Mouse (Mus musculus) heart, postnatal 36 days (tissue): ENCODE data around the gene Cx3cr1. TPM values are rescaled to one million over a fixed set of nuclear protein-coding genes. Genes with fewer than 3 reads are reported as not detected.

ENCODE experiments used
- DNase-seq, 2 experiments: peaks; one replicate each; pipeline ENCODE4 v3.0.0; 2021 to 2022
- intact Hi-C: fragments of 180-260 bp; cut with DNase I; formaldehyde crosslinking; loops from one replicate; pipeline ENCODE4 v1.15.1; 2025
- total RNA-seq, 2 experiments: library from RNA; stranded (reverse); gene quantifications; 2 replicates each; pipeline ENCODE4 v1.2.3; 2021

The Cx3cr1 gene
- total RNA-seq, 2 experiments from 2014 or later = 3.1 to 5.4 TPM

DNA sequence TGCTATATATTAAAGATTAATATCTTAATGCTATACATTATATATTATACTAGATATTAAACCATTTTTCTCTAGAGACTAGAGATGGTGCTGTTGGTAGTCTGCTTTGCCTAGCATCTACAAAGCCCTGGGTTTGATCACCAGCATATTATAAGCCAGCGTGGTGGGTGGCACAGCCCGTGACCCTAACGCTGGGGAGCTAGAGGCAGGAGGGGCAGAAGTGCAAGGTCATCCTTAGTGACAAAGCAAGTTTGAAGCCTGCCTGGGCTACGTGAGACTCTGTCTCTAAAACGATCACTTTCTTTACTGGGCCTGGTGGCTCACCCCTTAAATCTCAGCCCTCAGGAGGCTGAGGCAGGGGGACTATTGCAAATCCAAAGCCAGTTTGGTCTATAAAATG, 66.8 kb downstream of the Cx3cr1 start:
- no peak for DNase-seq

DNA sequence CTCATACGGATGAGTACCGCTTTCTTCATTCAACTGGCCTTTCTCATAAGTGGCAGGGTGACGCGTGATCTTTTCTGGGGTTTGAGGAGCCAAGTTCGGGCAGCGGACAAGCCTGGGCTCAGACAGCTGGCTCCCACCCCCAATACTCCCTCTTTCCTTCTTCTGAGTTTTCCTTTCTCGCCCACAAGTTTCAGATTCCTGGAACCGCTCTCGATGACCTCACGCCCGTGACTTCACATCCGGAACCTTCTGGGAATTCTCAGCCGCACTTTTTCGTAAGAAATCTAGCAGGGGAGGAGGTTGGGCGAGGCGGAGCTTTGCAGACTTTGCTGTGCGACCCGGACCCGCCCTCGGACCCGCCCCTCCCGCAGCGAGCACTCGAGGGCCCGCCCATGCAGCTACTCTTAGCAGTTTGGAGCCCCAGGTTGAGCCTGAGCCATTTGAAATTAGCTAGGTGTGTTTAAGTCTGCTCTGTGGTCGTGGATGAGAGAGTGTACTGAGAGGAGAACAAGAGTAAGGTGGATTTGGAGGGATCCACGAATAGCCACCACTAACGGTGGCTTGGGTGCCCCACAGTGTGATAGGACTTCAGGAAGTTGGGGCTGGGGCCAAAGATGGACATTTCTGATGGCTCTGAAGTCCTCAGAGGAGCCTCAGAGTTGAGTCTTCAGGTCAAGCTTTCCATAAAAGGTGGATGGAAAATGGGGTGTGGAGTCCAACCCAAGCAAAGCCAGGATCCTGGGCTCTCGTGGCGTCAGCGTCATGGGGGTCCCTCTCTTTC, 67.5 kb downstream of the Cx3cr1 start:
- DNase-seq = peak; percentile 89 to 90
- intact Hi-C loops = loop anchor here (2.0 kb wide), 2 partner anchors 17 to 65 kb away; partner anchors contain the start of genes Csrnp1, Gorasp1 and Ttc21a

More for the DNA sequence above, 66.8 kb downstream of the Cx3cr1 start:
- intact Hi-C loops = loop anchor here (2.0 kb wide), 1 partner anchor 66 kb away; the partner anchor contains the start of genes Gorasp1 and Ttc21a

DNA sequence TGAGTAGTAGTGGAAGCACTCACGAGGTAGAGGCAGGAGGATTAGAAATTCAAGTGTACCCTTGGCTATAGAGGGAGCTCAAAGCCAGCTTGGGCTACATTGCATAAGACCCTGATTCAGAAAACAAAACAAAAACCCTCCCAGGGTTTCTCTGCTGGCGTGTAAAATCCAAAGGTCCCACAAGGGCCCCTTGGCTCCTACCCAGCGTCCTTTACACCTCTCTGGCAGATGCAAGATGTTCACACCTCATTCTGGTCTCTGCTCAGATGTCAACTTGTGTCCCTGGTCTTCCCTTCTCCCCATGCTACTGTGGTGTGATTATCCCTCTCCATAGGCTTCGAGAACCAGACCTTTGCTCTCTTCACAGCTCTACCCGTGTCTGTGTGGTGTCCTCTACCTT, 68.9 kb downstream of the Cx3cr1 start:
- no peak for DNase-seq
- intact Hi-C loops = loop anchor here (2.0 kb wide), 1 partner anchor 16 kb away; the partner anchor contains the start of gene Csrnp1

DNA sequence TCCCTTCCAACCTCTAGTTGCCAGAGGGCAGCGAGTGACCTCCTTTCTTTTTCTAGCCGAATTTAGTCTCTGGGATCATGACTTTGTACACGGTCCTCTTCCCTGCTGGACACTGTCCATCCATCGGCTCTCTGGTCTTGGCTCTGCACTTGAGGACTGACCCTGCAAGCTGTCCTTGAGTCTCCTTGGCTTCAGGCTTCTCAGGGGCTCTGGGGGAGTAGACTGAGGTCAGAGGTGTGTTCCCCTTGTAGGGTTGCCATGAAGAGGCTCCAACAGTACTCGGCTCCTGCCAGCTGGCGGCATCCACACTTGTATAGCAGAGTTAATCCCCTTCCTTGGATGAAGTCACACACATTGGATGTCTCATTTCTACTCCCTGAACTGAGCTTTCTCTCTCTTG, 70.0 kb downstream of the Cx3cr1 start:
- intact Hi-C loops = loop anchor here (2.0 kb wide), 1 partner anchor 15 kb away; the partner anchor contains the start of gene Csrnp1
- DNase-seq = peak; percentile 49 to 57

DNA sequence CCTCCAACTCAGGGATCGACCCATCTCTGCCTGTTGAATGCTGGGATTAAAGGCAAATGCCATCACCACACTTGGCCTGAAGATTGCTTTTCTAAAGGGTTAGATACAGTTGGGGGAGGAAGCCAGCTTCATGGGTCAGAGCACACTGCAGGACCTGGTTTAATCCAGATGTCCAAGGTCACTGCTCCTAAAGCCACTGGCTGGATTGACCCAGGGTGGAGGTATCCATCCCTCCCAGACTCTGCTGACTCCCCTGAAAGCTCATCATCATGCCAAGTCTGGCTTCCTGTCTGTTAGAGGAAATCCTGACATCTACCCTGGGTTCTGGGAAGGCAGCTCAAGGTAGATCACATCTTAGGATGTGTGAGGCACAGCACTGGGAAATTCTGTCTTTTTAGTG, 70.9 kb downstream of the Cx3cr1 start:
- intact Hi-C loops = no loop called here

DNA sequence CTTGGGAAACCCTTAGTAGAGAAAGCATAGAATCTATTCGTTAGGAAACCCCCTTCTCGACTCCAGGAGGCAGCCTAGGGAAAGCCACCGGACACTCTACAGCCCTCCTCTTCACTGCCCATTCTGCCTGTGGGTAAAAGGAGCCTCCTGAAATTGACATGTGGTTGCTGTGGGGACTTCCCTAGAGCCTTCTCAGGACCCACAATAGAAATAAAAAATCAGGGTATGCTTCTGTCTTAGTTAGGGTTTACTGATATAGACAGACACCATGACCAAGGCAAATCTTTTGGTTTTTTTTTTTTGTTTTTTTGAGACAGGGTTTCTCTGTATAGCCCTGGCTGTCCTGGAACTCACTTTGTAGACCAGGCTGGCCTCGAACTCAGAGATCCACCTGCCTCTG, 73.6 kb downstream of the Cx3cr1 start:
- DNase-seq = no peak
- intact Hi-C loops = no loop called here

More for the DNA sequence above, 70.9 kb downstream of the Cx3cr1 start:
- no peak for DNase-seq

DNA sequence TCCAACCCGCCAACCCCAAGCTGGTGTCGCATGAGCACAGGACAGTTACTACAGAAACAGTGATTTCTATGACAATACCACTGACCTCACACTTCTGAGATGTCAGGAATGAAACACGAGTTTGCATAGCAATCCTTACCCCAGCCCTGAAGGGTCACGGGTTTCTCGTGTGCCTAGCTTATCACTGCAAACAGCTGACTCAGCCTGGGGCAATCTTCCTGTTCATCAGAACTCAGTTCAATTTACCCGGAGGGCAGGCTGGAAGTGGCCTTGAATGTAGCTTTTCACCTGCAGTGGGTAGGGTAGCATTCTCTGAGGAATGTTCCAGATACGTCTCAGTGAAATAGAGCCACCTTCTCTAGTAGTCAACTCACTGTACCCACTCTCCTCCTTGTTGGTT, 75.5 kb downstream of the Cx3cr1 start:
- intact Hi-C loops = no loop called here
- DNase-seq = no peak

DNA sequence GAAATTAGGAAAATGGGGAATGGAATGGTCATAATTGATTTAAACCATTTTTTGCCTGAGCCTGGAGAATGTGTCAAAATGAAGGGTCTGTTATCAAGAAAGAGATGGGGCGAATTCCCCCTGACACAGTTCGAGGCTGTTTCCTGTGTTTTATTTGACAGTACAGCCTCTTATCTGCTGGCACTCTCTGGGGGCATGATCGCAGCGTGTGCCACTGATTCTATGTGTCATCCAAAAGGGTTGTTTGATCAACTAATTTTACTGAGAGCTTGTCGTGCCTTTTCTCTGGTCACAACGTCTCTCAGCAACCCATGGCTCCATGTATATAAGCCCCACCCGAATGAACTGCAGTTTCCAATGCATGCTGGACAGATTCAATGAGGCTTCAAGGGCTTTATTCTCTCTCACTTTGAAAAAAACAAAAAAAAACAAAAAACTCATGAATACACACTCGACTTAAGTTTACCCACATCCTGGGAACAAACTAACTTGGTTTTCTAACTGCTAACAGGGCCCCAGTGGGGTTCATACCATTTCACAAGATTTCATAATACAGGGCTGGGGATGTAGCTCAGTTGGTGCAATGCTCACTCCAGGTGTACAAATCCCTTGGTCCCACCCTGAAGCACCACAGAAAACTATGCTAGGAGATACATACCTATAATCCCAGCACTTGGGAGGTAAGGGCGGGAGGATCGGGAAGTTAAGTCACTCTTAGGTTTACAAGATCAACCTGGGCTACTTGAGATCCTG, 76.4 kb downstream of the Cx3cr1 start:
- intact Hi-C loops = no loop called here
- no peak for DNase-seq

DNA sequence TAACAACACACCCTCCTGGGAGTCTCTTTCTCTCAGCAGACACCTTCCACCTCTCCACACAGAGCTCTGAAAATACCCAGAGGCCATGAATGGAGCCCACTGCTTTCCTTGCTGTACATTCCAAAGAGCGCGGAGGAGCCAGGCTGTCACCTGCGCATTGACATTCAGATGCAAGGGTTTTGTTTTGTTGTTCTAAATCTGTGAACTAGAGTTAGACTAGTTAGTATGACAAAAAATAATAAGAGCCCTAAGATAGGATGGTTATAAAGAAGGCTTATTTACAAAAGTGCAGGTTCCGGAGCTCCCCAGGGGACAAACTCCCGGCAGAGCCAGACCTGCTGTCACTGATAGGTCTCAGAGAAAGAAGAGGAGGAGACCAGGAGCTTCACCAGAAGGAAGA, 78.4 kb downstream of the Cx3cr1 start:
- intact Hi-C loops = no loop called here
- no peak for DNase-seq

DNA sequence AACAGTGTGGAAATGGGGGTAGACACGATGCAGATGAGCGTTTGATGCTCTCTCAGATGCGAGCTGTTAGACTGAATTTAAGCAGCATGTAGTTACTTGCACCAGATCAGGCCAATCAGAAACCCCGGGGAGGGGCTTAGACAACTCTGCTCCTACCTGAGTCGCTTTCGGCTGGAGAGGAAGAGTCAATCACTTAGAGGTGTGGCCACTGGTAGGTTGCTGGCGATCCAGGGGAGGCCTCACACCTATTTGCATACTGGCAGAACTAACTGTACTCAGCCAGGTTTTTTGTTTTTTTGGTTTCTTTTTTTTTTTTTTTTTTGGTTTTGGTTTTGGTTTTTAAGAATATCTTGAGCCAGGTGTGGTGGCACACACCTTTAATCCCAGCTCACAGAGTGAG, 81.4 kb downstream of the Cx3cr1 start:
- intact Hi-C loops = no loop called here
- no peak for DNase-seq

DNA sequence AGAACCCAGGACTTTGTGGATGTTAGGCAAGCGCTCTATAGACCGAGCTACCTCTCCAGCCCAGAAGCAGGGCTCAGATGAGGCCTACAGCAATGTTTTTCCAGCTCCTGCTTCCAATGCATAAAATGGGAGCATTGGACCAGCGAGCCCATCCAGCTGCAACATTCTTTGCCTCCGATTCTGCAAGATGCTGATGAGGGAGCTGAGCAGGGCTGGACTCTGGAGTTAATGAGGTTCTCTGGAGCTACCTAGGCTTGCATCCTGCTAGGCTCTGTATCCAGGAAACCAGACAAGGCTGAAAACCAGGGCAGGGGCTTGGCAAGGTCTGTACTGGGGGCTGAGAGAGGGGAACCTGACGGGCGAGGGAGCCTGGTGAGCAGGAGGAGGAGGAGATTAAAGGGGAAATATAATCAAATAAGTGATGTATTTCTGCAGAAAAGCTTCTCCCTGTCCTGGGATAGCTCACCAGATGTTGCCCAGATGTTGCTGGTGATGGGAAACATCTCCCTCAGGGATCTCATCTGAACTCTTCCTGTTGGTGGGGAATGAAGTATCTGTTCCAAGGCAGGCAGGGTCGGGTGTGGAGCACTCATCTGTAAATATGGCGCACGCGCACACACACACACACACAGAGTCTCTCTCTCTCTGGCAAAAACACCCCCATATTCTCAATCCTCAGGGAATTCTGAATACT, 83.7 kb downstream of the Cx3cr1 start:
- no peak for DNase-seq
- intact Hi-C loops = loop anchor here (2.0 kb wide), 1 partner anchor 15 kb away; no protein-coding TSS in a partner anchor

DNA sequence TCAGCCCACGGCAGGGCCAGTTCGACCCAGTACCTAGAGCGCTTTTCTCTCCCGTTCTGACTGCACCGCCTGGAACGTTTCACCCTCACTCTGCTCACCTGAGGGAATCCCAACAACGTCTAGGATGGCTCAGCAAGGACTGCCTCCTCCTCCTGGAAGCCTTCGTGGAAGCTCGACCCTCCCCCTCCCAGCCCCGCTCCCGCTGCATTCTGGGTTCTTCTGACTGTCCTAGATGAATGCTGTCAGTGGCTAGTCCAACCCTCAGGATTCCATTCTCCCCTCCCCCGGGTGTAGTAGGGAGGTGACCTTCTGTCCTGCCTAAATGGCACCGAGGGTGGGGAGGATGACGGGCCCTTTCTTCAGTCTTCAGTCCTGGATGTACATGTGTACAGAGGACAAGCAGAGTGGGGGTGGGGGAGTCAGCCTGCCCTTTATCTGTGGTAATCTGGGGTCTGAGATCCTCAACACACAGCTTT, 85.1 kb downstream of the Cx3cr1 start, which contains the start of gene Csrnp1:
TSS of gene Csrnp1 (minus strand) at position 123 of the 476 bp plus-strand sequence.
- intact Hi-C loops = loop anchor here (2.0 kb wide), 1 partner anchor 16 kb away; no protein-coding TSS in a partner anchor
- DNase-seq = no peak

DNA sequence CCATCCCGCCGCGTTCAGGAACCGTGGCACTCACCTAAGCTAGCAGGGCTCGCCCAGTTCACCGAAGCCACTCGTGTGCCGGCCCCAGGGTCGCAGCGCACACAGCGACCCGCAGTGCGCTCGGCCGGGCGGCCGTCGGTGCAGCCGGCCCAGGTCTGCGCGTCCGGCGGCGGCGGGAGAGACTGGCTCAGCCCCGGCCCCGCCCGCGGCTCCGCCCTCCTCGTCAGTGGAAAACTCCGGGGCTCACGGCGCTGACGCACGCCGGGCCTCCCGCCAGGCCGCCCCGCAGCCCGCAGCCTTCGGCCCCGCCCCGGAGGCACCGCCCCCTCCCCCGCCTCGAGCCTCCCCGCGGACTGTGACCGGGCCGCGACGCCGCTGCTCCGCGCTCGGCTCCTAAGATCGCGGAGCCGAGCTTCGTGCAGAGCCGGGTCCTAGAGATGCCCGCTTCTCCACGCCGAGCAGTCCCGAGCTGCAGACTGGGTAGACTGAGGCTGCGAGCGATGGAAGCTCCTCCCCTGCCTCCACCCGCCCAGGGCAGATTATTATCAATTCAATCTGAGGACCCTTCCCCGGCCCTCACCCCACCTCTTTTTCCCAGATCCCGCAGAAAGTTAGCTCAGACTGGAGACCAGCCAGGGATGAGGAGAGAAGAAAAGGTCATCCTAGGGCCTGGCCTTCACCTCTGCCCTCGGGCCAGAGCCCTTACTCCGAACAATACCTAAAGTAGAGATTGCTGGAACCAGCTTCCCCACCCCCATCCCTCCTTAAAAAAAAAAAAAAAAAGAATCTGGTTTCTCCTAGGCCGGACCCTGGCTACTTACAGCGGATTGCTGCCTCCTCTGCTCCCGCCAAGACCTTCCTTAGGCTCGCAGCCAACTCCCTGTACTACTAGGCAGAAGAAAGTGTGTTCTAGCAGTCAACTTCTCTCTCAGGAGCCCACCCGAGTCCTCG, 85.8 kb downstream of the Cx3cr1 start:
- intact Hi-C loops = loop anchor here (1.0 to 2.0 kb wide), 2 partner anchors 17 to 27 kb away; no protein-coding TSS in a partner anchor
- DNase-seq = peak; percentile 93 to 96

DNA sequence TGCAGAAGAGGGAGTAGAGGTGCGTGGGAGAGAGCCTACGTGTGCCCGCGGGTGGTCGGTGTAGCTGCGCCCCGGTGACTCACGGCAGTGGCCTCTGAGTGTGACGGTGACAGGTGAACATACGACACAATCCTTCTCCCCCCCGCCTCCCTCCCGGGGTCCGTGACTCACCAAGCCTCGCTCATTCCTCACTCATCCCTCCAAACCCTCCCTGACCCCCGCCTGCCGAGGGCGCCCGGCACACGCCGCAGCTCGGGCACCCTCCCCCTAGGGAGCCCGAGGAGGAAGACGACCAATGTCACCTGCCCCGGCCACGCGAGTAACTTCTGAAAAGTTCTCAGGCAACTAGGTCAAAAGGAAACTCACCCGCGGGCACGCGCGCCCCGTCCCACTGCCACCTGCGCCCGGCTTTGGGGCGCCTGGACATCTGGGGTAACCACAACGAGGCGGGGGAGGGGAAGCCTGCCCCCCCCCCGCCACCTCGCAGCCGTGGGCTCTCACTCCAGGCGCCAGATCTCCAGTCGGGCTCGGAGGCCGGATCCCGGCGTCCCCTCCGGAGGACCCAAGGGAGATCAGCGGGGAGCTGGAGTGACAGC, 86.6 kb downstream of the Cx3cr1 start:
- peak; percentile 62 to 74 for DNase-seq
- intact Hi-C loops = loop anchor here (1.0 kb wide), 1 partner anchor 28 kb away; no protein-coding TSS in a partner anchor

DNA sequence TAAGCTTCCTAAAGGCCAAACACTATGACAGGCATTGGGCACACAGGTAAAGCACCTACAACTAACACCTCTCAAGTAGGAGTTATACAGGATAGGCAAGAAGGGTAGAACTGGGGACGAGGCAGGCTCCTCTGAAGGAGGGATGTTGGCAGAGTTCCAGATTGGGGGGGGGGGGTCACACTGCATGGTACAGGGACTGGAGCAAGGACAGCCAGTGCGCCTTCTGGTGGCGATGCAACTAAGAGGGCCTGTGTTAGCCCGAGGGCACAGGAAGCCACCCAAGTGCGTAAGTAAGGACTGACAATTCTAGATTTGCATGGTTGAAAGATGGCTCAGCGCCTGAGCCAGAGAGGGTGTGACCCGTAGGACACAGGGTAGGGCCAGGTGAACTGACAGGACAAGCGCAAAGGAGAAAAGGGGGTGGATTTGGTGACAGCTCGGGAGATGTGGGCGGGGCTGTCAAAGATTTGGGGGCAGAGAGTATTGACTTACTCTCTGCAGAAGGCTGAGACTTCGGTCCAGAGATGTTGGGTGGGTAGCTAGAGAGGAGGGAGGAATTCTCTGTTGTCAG, 87.4 kb downstream of the Cx3cr1 start:
- intact Hi-C loops = no loop called here
- DNase-seq = peak; percentile 66

DNA sequence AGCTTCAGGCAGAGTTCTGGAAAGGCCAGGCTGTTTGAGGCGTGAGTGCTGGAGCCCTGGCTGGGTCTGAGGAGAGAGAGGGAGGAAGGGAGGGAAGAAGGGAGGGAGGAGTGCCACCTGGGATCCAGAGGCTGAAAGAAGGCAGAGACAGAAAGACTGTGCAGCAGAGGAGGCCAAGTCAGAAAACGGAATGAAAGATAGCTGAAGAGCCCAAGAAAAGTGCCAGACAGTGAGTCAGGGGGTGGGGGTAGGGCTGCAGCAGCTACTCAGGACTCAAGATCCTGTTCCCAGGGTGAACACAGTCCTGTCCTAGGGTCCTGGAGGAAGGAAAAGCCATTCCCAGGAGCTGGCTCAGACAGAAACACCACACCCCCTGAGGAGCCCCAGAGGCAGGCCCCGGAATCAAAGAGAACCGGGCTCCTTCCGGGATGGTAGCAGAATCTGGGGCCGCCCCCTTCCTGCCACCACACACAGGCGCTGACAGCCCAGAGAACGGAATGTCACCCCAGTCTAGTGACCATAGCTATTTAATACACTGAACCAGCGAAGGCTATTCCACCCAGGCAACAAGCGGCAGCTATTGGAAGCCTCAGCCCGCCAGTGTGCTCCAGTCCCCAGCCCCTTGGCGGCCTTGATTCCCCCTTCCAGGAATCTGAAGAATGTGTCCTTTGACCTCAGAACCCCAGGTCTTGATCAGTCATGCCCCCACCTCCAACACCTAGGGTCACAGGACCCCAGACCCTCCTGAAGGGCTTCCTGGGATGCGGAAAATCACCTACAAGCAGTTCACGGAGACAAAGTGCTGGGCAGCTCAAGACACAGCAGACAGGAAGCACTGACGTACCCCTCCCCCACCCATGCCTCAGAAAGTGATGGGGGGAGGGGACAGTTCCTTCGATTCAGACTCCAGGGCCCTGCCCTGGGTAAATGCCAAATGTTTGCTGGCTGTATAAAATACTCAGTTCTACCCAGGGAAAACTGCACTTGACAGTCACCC, 88.2 kb downstream of the Cx3cr1 start:
- intact Hi-C loops = no loop called here

DNA sequence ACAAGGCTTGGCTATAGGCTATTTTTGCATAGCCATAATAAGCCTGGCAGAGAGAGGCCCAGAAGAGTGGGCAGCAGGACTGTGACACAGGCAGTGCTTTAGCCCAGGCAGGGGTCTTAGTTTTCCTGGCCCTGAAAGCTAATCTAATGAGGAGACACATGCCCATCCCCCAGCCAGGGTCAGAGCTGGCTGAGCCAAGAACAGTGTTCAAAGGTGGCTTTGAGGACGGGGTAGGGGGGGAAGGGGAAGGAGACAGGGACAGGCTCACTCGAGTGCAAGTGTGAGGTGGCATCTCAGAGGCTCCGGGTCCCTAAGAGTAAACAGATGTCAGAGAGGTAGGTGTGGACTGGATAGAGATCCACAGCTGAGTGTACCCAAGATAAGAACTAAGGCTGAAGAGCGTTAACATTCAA, 88.9 kb downstream of the Cx3cr1 start:
- intact Hi-C loops = no loop called here
- no peak for DNase-seq

More for the DNA sequence above, 88.2 kb downstream of the Cx3cr1 start:
- DNase-seq = peak; percentile 82
